Mouse (Mus musculus) forebrain, embryonic 10.5 days (tissue): ENCODE data around the gene Hivep3. TPM values are rescaled to one million over a fixed set of nuclear protein-coding genes. Genes with fewer than 3 reads are reported as not detected.

Experiments used
- DNase-seq: peaks from one replicate; pipeline ENCODE4 v3.0.0-alpha.2; 2017; ENCODE audit warnings: low spot score; ENCODE audit errors: extremely low spot score
- H3K27ac ChIP-seq: fragments of 300-500 bp; sonication (generic); 2 replicates; pipeline ENCODE4 v1.5.1; 2016; ENCODE audit warnings: mild to moderate bottlenecking
- H3K27me3 ChIP-seq: fragments of 300-500 bp; sonication (generic); 2 replicates; pipeline ENCODE4 v1.6.1; 2016; ENCODE audit warnings: mild to moderate bottlenecking; ENCODE audit not compliant: poor library complexity, severe bottlenecking
- H3K36me3 ChIP-seq: fragments of 300-500 bp; sonication (generic); replicated peaks from 2 replicates; pipeline ENCODE4 v1.6.1; 2016; ENCODE audit warnings: mild to moderate bottlenecking, moderate library complexity
- H3K4me1 ChIP-seq: fragments of 300-500 bp; sonication (generic); 2 replicates; pipeline ENCODE4 v1.6.1; 2016
- H3K4me3 ChIP-seq: fragments of 300-500 bp; sonication (generic); 2 replicates; pipeline ENCODE4 v1.5.1; 2016; ENCODE audit warnings: mild to moderate bottlenecking, moderate library complexity
- H3K9me3 ChIP-seq: fragments of 300-500 bp; sonication (generic); 2 replicates; pipeline ENCODE4 v1.6.1; 2016; ENCODE audit warnings: mild to moderate bottlenecking, moderate library complexity
- WGBS: fragments of 180-500 bp; shearing (Covaris S2); methylation state at CpG from one replicate; pipeline ENCODE4 v1.1.7; 2016; 5-methylcytosine and 5-hydroxymethylcytosine counted together
- polyA plus RNA-seq: library from polyadenylated mRNA; unstranded; fragments of >200 nt; fragmentation: Nextera tagmentation; extraction: Ambion mirVana; gene quantifications from 2 replicates; pipeline ENCODE4 v1.2.1, GENCODE M21; 2016

Hivep3 gene
- polyA plus RNA-seq, 1 experiment from 2014 or later, result 1.4 TPM

DNA sequence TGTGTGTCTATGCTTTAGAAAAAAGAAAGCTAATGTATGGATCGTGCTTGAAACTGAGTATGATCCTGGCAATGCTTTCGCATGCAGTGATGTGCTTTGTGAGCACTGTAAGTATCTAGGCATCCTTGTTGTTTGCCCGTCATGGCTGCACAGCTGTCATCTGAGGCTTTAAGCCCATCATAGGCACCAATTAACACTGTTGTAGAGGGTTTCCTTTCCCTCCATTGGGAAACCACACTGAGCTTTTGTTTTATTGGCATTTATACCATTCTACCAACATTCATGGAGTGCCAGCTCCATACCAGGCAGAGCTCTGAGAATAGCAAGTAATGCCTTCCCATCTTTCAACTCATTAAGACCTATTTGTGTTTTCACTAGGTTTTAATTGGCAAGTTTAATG lies 42.3 kb downstream of the Hivep3 start:
- Histone ChIP-seq H3K36me3 (no peaks in the 10 kb centered on the region), H3K27me3 (no peaks in the 10 kb centered on the region), H3K4me1 (peaks cover 6% of the 10 kb centered on the region), H3K9me3 (no peaks in the 10 kb centered on the region), H3K4me3 (no peak overlapping the region), H3K27ac (no peak overlapping the region)
- no peak for DNase-seq
- WGBS, result 85% methylated on average over 3 of the region's 3 CpGs

GRCm38 (mm10) chr4:119777146-119777545 lies 43.6 kb downstream of the Hivep3 start:
- H3K9me3 ChIP-seq, result no peaks in the 10 kb centered on the region
- no peak overlapping the region for H3K4me3 ChIP-seq
- H3K36me3 ChIP-seq, result no peaks in the 10 kb centered on the region
- H3K27ac ChIP-seq, result no peak overlapping the region
- WGBS, result 92% methylated on average over 3 of the region's 3 CpGs
- peaks cover 6% of the 10 kb centered on the region for H3K4me1 ChIP-seq
- no peak for DNase-seq
- H3K27me3 ChIP-seq, result no peaks in the 10 kb centered on the region

DNA sequence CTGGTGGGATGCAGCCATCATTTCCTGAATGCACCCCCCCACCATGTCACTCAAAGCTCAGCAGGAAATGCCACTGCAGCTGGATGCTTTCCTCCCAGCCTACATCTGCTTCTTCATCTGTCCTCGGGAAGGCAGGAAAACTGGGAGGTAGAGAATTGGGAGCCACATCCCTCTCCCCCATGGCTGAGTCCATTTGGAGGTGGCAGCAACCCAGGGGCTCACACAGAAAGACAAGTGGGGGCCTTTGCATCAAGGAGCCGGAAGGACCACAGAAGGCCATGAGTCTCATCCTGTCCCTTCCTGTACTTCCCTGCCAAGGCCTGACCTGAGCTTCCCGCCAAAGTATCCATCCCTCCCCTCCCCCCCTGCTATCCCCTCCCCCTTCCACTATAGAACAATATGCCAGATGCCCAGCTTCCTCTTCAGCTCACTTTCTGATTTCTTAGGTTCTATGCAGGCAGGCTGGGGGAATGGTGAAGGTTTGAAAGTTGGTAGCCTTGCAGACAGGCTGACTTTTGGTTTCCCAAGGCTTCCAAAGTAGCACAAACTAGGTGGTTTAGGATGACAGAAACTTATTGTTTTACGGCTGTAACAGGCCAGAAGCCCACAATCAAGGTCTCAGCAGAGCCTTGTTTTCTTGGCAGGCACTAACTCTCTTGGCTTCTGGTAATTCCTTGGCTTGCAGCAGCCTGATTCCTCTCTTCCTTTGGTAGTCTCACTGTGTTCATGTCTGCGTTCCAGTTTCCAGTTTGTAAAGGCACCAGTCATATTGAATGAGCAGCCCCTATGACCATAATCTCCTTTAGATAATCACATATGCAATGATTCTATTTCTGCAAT lies 46.2 kb downstream of the Hivep3 start:
- no peak overlapping the region for H3K4me3 ChIP-seq
- H3K36me3 ChIP-seq, result no peaks in the 10 kb centered on the region
- 60% methylated on average over 5 of the region's 5 CpGs for whole genome bisulfite sequencing
- H3K27ac ChIP-seq, result no peak overlapping the region
- no peaks in the 10 kb centered on the region for H3K9me3 ChIP-seq
- DNase-seq, result no peak
- peaks cover 6% of the 10 kb centered on the region for H3K4me1 ChIP-seq
- no peaks in the 10 kb centered on the region for H3K27me3 ChIP-seq

DNA sequence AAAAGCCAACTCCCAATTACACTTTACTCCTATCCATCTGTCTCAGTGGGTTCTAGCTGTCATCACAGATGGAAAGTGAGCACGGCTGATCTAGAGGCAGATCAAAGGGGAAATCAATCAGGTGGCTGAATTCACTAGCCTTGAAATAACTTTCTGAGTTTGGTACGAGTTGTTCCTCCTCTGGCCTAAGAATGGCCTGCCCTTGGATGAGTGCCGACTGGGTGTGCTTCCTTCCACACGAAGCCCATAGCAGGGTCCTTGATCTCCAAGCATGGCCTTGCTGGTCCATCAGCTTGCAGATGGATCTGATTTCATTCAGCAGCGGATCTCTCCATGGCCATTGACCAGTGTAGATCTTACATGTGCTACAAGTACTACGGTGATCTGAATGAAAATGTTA lies 47.3 kb downstream of the Hivep3 start:
- H3K4me1 ChIP-seq, result peaks cover 6% of the 10 kb centered on the region
- no peaks in the 10 kb centered on the region for H3K36me3 ChIP-seq
- no peak for DNase-seq
- H3K9me3 ChIP-seq, result no peaks in the 10 kb centered on the region
- H3K27me3 ChIP-seq, result no peaks in the 10 kb centered on the region
- H3K27ac ChIP-seq, result no peak overlapping the region
- H3K4me3 ChIP-seq, result no peak overlapping the region
- 90% methylated on average over 6 of the region's 6 CpGs for WGBS

GRCm38 (mm10) chr4:119784959-119785358 lies 51.4 kb downstream of the Hivep3 start:
- H3K27me3 ChIP-seq, result no peaks in the 10 kb centered on the region
- no peaks in the 10 kb centered on the region for H3K36me3 ChIP-seq
- peaks cover 9% of the 10 kb centered on the region for H3K4me1 ChIP-seq
- WGBS, result 87% methylated on average over 3 of the region's 3 CpGs
- H3K4me3 ChIP-seq, result no peak overlapping the region
- no peak overlapping the region for H3K27ac ChIP-seq
- H3K9me3 ChIP-seq, result no peaks in the 10 kb centered on the region
- DNase-seq, result no peak

DNA sequence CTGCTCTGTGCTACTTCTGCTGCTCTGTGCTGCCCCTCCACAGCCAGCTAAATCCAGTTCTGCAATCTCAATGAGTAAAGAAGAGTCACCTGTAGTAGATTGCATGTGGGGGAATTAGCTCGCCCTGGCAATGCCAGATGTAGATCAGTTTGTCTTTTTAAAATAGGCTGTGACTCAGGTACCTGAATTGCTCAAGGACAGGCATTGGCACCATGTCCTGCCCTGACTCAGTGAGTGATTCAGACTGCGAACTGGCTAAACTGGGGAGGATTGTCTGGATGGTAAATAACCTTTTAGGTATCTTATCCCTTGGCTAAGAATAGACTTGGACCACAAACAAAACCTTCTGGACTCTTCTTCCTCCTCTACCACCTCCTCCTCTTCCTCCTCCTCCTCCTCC lies 52.7 kb downstream of the Hivep3 start:
- Histone ChIP-seq H3K27ac (no peak overlapping the region), H3K4me3 (no peak overlapping the region), H3K27me3 (no peaks in the 10 kb centered on the region), H3K9me3 (no peaks in the 10 kb centered on the region), H3K36me3 (no peaks in the 10 kb centered on the region), H3K4me1 (peaks cover 10% of the 10 kb centered on the region)
- WGBS, result 76% methylated on average over 2 of the region's 2 CpGs
- DNase-seq, result no peak

GRCm38 (mm10) chr4:119786721-119787120 lies 53.1 kb downstream of the Hivep3 start:
- no peaks in the 10 kb centered on the region for H3K36me3 ChIP-seq
- no peak overlapping the region for H3K4me3 ChIP-seq
- no peaks in the 10 kb centered on the region for H3K9me3 ChIP-seq
- WGBS, result 88% methylated on average over 1 of the region's 2 CpGs
- no peak overlapping the region for H3K27ac ChIP-seq
- peaks cover 10% of the 10 kb centered on the region for H3K4me1 ChIP-seq
- no peaks in the 10 kb centered on the region for H3K27me3 ChIP-seq
- DNase-seq, result no peak

- DNase-seq, result no peak
- peaks cover 10% of the 10 kb centered on the region for H3K4me1 ChIP-seq
- H3K36me3 ChIP-seq, result no peaks in the 10 kb centered on the region
- no peak overlapping the region for H3K4me3 ChIP-seq
- H3K27me3 ChIP-seq, result no peaks in the 10 kb centered on the region
- no peaks in the 10 kb centered on the region for H3K9me3 ChIP-seq
- no peak overlapping the region for H3K27ac ChIP-seq
- WGBS, result 94% methylated on average over 6 of the region's 6 CpGs
These were observed 55.2 kb downstream of the Hivep3 start for GRCm38 (mm10) chr4:119788746-119789145.

- no peak overlapping the region for H3K27ac ChIP-seq
- H3K36me3 ChIP-seq, result no peaks in the 10 kb centered on the region
- peaks cover 10% of the 10 kb centered on the region for H3K4me1 ChIP-seq
- DNase-seq, result no peak
- no peaks in the 10 kb centered on the region for H3K27me3 ChIP-seq
- H3K9me3 ChIP-seq, result no peaks in the 10 kb centered on the region
- WGBS, result 78% methylated on average over 9 of the region's 9 CpGs
- H3K4me3 ChIP-seq, result no peak overlapping the region
These were observed 56.0 kb downstream of the Hivep3 start for GRCm38 (mm10) chr4:119789495-119790148.

- H3K9me3 ChIP-seq, result no peaks in the 10 kb centered on the region
- no peaks in the 10 kb centered on the region for H3K4me1 ChIP-seq
- 75% methylated on average over 3 of the region's 3 CpGs for WGBS
- H3K4me3 ChIP-seq, result no peak overlapping the region
- H3K36me3 ChIP-seq, result no peaks in the 10 kb centered on the region
- H3K27me3 ChIP-seq, result no peaks in the 10 kb centered on the region
- no peak overlapping the region for H3K27ac ChIP-seq
- DNase-seq, result no peak
These were observed 65.3 kb downstream of the Hivep3 start for GRCm38 (mm10) chr4:119798891-119799290.

DNA sequence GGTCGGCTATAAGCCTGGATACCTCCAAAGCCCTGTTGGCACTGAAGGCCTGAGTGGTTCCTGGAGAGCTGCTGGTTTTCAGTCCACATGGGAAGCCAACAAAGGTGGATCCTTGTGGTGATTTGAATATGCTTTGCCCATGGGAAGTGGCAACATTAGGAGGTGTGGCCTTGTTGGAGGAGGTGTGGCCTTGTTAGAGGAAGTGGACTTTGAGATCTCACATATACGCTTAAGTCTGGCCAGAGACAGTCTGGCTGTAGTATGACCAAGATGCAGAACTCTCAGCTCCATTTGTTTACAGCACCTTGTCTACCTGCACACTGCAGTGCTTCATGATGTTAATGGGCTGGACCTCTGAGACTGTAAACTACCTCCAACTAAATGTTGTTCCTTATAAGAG lies 73.0 kb downstream of the Hivep3 start:
- no peak for DNase-seq
- 82% methylated on average over 2 of the region's 2 CpGs for WGBS

DNA sequence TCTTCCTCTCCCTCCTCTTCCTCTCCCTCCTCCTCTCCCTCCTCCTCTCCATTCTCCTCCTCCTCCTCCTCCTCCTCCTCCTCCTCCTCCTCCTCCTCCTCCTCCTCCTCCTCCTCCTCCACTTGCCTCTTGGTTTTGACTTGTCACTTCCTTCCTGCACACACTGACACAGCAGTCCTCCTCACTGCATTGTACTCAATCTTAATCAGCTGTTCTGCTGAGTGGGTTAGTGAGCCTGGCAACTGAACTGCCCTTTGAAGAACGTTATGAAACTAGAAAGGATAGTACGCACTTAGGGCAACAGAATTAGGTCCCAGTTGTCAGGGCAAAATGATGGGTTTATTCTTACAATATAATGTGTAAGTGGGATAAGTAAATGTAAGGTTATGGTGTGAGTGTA lies 73.8 kb downstream of the Hivep3 start:
- no peak for DNase-seq
- Histone ChIP-seq H3K36me3 (no peaks in the 10 kb centered on the region), H3K4me3 (no peak overlapping the region), H3K27ac (no peak overlapping the region), H3K9me3 (no peaks in the 10 kb centered on the region), H3K4me1 (no peaks in the 10 kb centered on the region), H3K27me3 (peaks cover 21% of the 10 kb centered on the region)
- WGBS, result 77% methylated on average over 2 of the region's 2 CpGs

More for the DNA sequence above, 73.0 kb downstream of the Hivep3 start:
- H3K9me3 ChIP-seq, result no peaks in the 10 kb centered on the region
- H3K4me3 ChIP-seq, result no peak overlapping the region
- H3K27me3 ChIP-seq, result peaks cover 13% of the 10 kb centered on the region
- no peaks in the 10 kb centered on the region for H3K36me3 ChIP-seq
- H3K27ac ChIP-seq, result no peak overlapping the region
- no peaks in the 10 kb centered on the region for H3K4me1 ChIP-seq

- peaks cover 15% of the 10 kb centered on the region for H3K4me1 ChIP-seq
- peaks cover 40% of the 10 kb centered on the region for H3K27me3 ChIP-seq
- no peak overlapping the region for H3K4me3 ChIP-seq
- no peaks in the 10 kb centered on the region for H3K9me3 ChIP-seq
- no peaks in the 10 kb centered on the region for H3K36me3 ChIP-seq
- DNase-seq, result no peak
- no peak overlapping the region for H3K27ac ChIP-seq
- 36% methylated on average over 5 of the region's 5 CpGs for WGBS
These were observed 75.7 kb downstream of the Hivep3 start for GRCm38 (mm10) chr4:119809245-119809644.
